Mouse (Mus musculus) CH12.LX (cell line): ENCODE results near the gene March2. TPM values are rescaled to one million over a fixed set of nuclear protein-coding genes. Genes with fewer than 3 reads are reported as not detected.

Source experiments
- DNase-seq: peaks from one replicate; pipeline ENCODE4 v3.0.0-alpha.2; 2013; ENCODE audit errors: extremely low read depth
- H3K27ac ChIP-seq: 2 replicates; pipeline ENCODE4 v1.5.1; 2012; ENCODE audit warnings: low read depth, mild to moderate bottlenecking, control low read depth, moderate library complexity; ENCODE audit not compliant: insufficient read depth
- H3K27me3 ChIP-seq: replicated peaks from 2 replicates; pipeline ENCODE3; 2012; ENCODE audit warnings: inconsistent platforms
- H3K36me3 ChIP-seq, 2 experiments: replicated peaks in 1 of 2; 2 replicates each; pipeline versions ENCODE3 to v1.6.1; 2012; ENCODE audit warnings: inconsistent platforms in 1 of 2, low read length in 1 of 2, mild to moderate bottlenecking in 1 of 2, mixed read lengths in 1 of 2, moderate library complexity in 1 of 2; ENCODE audit not compliant: control insufficient read depth in 1 of 2, insufficient read depth in 1 of 2
- H3K4me1 ChIP-seq, 2 experiments: 2 replicates each; pipeline ENCODE4 v1.6.1; 2012; ENCODE audit warnings: inconsistent platforms in 1 of 2, moderate library complexity in 1 of 2; ENCODE audit not compliant: insufficient read depth in 2 of 2, control insufficient read depth in 1 of 2
- H3K4me2 ChIP-seq: 2 replicates; pipeline ENCODE4 v1.6.1; 2012; ENCODE audit warnings: low read depth, mild to moderate bottlenecking, control low read depth; ENCODE audit not compliant: poor library complexity, insufficient read depth, severe bottlenecking
- H3K4me3 ChIP-seq, 3 experiments: fragments of 150-350 bp in 1 of 3; sonication (generic) in 1 of 3; replicated peaks in 1 of 3; 2 replicates each; pipeline versions ENCODE3 to v1.5.1; 2011 to 2012; ENCODE audit warnings: low read depth in 2 of 3, low read length in 2 of 3, mild to moderate bottlenecking in 2 of 3, moderate library complexity in 2 of 3, control low read depth in 1 of 3, improper control_type of control experiment in 1 of 3, inconsistent platforms in 1 of 3, mixed read lengths in 1 of 3; ENCODE audit not compliant: poor library complexity in 1 of 3
- H3K79me2 ChIP-seq: replicated peaks from 2 replicates; pipeline ENCODE4 v1.6.1; 2012; ENCODE audit warnings: mild to moderate bottlenecking, moderate library complexity; ENCODE audit not compliant: control insufficient read depth, poor library complexity, insufficient read depth, severe bottlenecking; ENCODE audit errors: extremely low read depth
- H3K9ac ChIP-seq: 2 replicates; pipeline ENCODE4 v1.6.1; 2012; ENCODE audit warnings: low read depth, mild to moderate bottlenecking, control low read depth, moderate library complexity; ENCODE audit not compliant: insufficient read depth
- H3K9me3 ChIP-seq: replicated peaks from 2 replicates; pipeline ENCODE3; 2012; ENCODE audit warnings: low read length, inconsistent platforms, mixed read lengths
- BHLHE40 ChIP-seq: IDR thresholded peaks from 2 replicates; pipeline ENCODE4 v1.6.1; 2011; ENCODE audit warnings: mild to moderate bottlenecking, low read depth, low read length, improper control_type of control experiment
- CHD1 ChIP-seq: IDR thresholded peaks from 2 replicates; pipeline ENCODE4 v1.6.1; 2012; ENCODE audit warnings: low read depth, low read length, improper control_type of control experiment, inconsistent platforms
- CTCF ChIP-seq, 2 experiments: IDR thresholded peaks in 1 of 2; conservative IDR thresholded peaks in 1 of 2; 2 replicates each; pipeline ENCODE4 v1.5.1; 2011 to 2012; ENCODE audit warnings: low read depth in 2 of 2, low read length in 2 of 2, improper control_type of control experiment in 1 of 2, inconsistent platforms in 1 of 2, mild to moderate bottlenecking in 1 of 2, moderate library complexity in 1 of 2
- E2F4 ChIP-seq: IDR thresholded peaks from 2 replicates; pipeline ENCODE4 v1.6.1; 2011; ENCODE audit warnings: low read depth, low read length, improper control_type of control experiment; ENCODE audit not compliant: insufficient replicate concordance
- ELF1 ChIP-seq: IDR thresholded peaks from 2 replicates; pipeline ENCODE4 v1.6.1; 2014; ENCODE audit warnings: low read depth, mild to moderate bottlenecking, inconsistent platforms, low read length, improper control_type of control experiment
- ETS1 ChIP-seq: conservative IDR thresholded peaks from 2 replicates; pipeline ENCODE4 v1.6.1; 2012; ENCODE audit warnings: low read depth, mild to moderate bottlenecking, inconsistent platforms, low read length, improper control_type of control experiment, moderate library complexity
- HCFC1 ChIP-seq: IDR thresholded peaks from 2 replicates; pipeline ENCODE4 v1.6.1; 2012; ENCODE audit warnings: low read depth, mild to moderate bottlenecking, inconsistent platforms, low read length, improper control_type of control experiment
- KAT2A ChIP-seq: IDR thresholded peaks from 2 replicates; pipeline ENCODE4 v1.6.1; 2012; ENCODE audit warnings: low read length, improper control_type of control experiment, inconsistent platforms; ENCODE audit not compliant: insufficient replicate concordance
- MAFK ChIP-seq: IDR thresholded peaks from 2 replicates; pipeline ENCODE4 v1.6.1; 2011; ENCODE audit warnings: low read length, improper control_type of control experiment; ENCODE audit not compliant: insufficient replicate concordance
- MAX ChIP-seq: IDR thresholded peaks from 2 replicates; pipeline ENCODE4 v1.6.1; 2011; ENCODE audit warnings: low read length, improper control_type of control experiment
- MEF2A ChIP-seq: IDR thresholded peaks from 2 replicates; pipeline ENCODE4 v1.6.1; 2014; ENCODE audit warnings: low read depth, mild to moderate bottlenecking, inconsistent platforms, low read length, improper control_type of control experiment, borderline replicate concordance
- MXI1 ChIP-seq: IDR thresholded peaks from 2 replicates; pipeline ENCODE4 v1.6.1; 2011; ENCODE audit warnings: mild to moderate bottlenecking, low read depth, low read length, improper control_type of control experiment
- MYC ChIP-seq: IDR thresholded peaks from 2 replicates; pipeline ENCODE4 v1.6.1; 2011; ENCODE audit warnings: low read depth, mild to moderate bottlenecking, improper control_type of control experiment, low read length
- NELFE ChIP-seq: IDR thresholded peaks from 2 replicates; pipeline ENCODE4 v1.6.1; 2011; ENCODE audit warnings: low read depth, low read length, improper control_type of control experiment
- PAX5 ChIP-seq: IDR thresholded peaks from 2 replicates; pipeline ENCODE4 v1.6.1; 2012; ENCODE audit warnings: low read length, inconsistent platforms, mixed read lengths
- RCOR1 ChIP-seq: conservative IDR thresholded peaks from 2 replicates; pipeline ENCODE4 v1.6.1; 2012; ENCODE audit warnings: low read depth, mild to moderate bottlenecking, inconsistent platforms, low read length, improper control_type of control experiment
- SIN3A ChIP-seq: IDR thresholded peaks from 2 replicates; pipeline ENCODE4 v1.6.1; 2012; ENCODE audit warnings: low read length, improper control_type of control experiment, inconsistent platforms
- SMC3 ChIP-seq: IDR thresholded peaks from 2 replicates; pipeline ENCODE4 v1.6.1; 2011; ENCODE audit warnings: low read depth, low read length, improper control_type of control experiment
- TBP ChIP-seq: conservative IDR thresholded peaks from 2 replicates; pipeline ENCODE4 v1.6.1; 2011; ENCODE audit warnings: low read depth, low read length, improper control_type of control experiment
- USF1 ChIP-seq: IDR thresholded peaks from 2 replicates; pipeline ENCODE4 v1.6.1; 2014; ENCODE audit warnings: low read depth, mild to moderate bottlenecking, inconsistent platforms, low read length, improper control_type of control experiment
- USF2 ChIP-seq: conservative IDR thresholded peaks from 2 replicates; pipeline ENCODE4 v1.6.1; 2011; ENCODE audit warnings: low read depth, low read length, improper control_type of control experiment
- ZKSCAN1 ChIP-seq: IDR thresholded peaks from 2 replicates; pipeline ENCODE4 v1.6.1; 2012; ENCODE audit warnings: low read depth, inconsistent platforms, low read length, improper control_type of control experiment, borderline replicate concordance
- ZMIZ1 ChIP-seq: IDR thresholded peaks from 2 replicates; pipeline ENCODE4 v1.6.1; 2012; ENCODE audit warnings: low read depth, mild to moderate bottlenecking, inconsistent platforms, low read length, improper control_type of control experiment
- ZNF384 ChIP-seq: IDR thresholded peaks from 2 replicates; pipeline ENCODE4 v1.6.1; 2012; ENCODE audit warnings: low read depth, low read length, improper control_type of control experiment, inconsistent platforms
- dilution Hi-C: fragments of 300-500 bp; cut with MboI; formaldehyde crosslinking; loops from 2 replicates; pipeline ENCODE4 v1.14.3; 2020; ENCODE audit warnings: low sequenced_read_pairs; ENCODE audit not compliant: extremely low pct_unique_long_range_greater_than_20kb, extremely low pct_ligation_motif_present
- in situ Hi-C: fragments of 300-500 bp; cut with MboI; formaldehyde crosslinking; loops from 3 replicates; pipeline ENCODE4 v1.14.3; 2019; ENCODE audit warnings: low sequenced_read_pairs, low pct_ligation_motif_present, low pct_unique_long_range_greater_than_20kb, mixed read lengths
- polyA plus RNA-seq: library from polyadenylated mRNA; unstranded; fragments of >175 nt; gene quantifications from 2 replicates; pipeline ENCODE4 v1.2.1, GENCODE M21; 2012; ENCODE audit warnings: low read depth; ENCODE audit not compliant: insufficient read length
- total RNA-seq, 2 experiments: library from RNA; depleted of rRNA; stranded (reverse); fragments of 300-350 nt in 1 of 2; fragments of >200 nt in 1 of 2; gene quantifications; 2 replicates each; pipeline ENCODE4 v1.2.3; 2012 to 2014

March2 gene
- total and polyA plus RNA-seq, 3 experiments = 9.2 to 12.2 (median 9.3) TPM

DNA sequence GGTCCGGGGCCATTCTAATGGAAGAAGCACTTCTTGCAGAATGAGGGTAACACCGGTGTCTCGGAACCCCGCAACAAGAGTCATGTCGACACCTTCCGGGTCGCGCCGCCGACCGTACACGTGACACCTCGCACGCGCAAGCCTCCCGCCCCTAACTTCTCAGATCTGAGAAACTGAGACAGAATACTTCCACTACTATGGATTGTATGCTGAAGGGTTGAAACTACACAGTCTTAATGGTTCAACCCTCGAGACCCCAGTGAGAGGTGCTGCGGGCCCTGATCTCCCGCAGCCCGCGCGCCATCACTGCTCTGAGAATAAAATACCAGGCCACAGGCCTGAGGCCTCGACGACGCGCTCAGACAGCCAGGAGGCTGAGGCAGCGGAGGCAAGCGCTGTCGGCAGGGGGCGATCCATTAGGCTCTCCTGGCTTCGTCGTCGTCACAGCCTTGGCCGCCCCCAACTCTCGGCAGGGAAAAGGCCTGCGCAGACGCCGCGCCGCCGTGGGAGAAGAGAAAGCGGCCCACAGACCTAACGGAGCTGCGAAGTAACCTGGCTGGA, 33.7 kb downstream of the March2 start:
- H3K9ac ChIP-seq = peak overlapping the region; percentile 84
- peak; percentile 69 for DNase-seq
- no peak overlapping the region for H3K4me2 ChIP-seq
- H3K4me1 ChIP-seq = peaks cover 5 to 48% of the 10 kb centered on the region in 2 experiments; a peak in 2 of 4 replicates
- peaks cover 48% of the 10 kb centered on the region for H3K79me2 ChIP-seq
- no peaks in the 10 kb centered on the region for H3K9me3 ChIP-seq
- dilution Hi-C loops = no loop called here
- TF ChIP-seq MAX (peak; percentile 95), ELF1 (peak; percentile 80), NELFE (no peak), ZMIZ1 (no peak), MEF2A (0 out of 2 replicates have a peak, but pooled peaks have one; percentile 11), ZNF384 (no peak), USF2 (peak; percentile 72), E2F4 (0 out of 2 replicates have a peak, but pooled peaks have one; percentile 28), MAFK (no peak), MXI1 (peak; percentile 94), CTCF (conservative IDR thresholded peaks at IDR 0.05 in 1 of 2, IDR thresholded peaks at IDR 0.05 in 1 of 2; ENCODE audit: low read depth in 2 of 2, low read length in 2 of 2) (peak in 1 of 2 experiments; percentile 49; a peak in 2 of 4 replicates), ZKSCAN1 (no peak), RCOR1 (no peak), TBP (no peak), ETS1 (no peak), SMC3 (0 out of 2 replicates have a peak, but pooled peaks have one; percentile 8), PAX5 (no peak), HCFC1 (peak; percentile 52), BHLHE40 (peak; percentile 97), CHD1 (0 out of 2 replicates have a peak, but pooled peaks have one; percentile 17), USF1 (peak; percentile 82), KAT2A (0 out of 2 replicates have a peak, but pooled peaks have one; percentile 22), SIN3A (peak; percentile 82), MYC (peak; percentile 87)
- TF ChIP-seq, all 38 proteins: peak for 15
- H3K27me3 ChIP-seq = no peaks in the 10 kb centered on the region
- H3K4me3 ChIP-seq = peak overlapping the region; percentile 72 to 82 (median 78)
- in situ Hi-C loops = no loop called here
- H3K36me3 ChIP-seq = peaks cover 2 to 23% of the 10 kb centered on the region in 2 experiments
- peak overlapping the region; percentile 76 for H3K27ac ChIP-seq
